Mouse (Mus musculus) layer of hippocampus, postnatal 14 days (tissue): ENCODE measurements around the gene Rap1a. TPM values are rescaled to one million over a fixed set of nuclear protein-coding genes. Genes with fewer than 3 reads are reported as not detected.

Source experiments
- DNase-seq, 2 experiments: peaks; one replicate each; pipeline ENCODE4 v3.0.0; 2021 to 2022; ENCODE audit warnings: low spot score in 2 of 2, mixed read lengths in 1 of 2
- long read RNA-seq, 2 experiments: library from polyadenylated mRNA; stranded (forward); transcript quantifications; one replicate each; pipeline ENCODE4 v2.0.0; 2021
- total RNA-seq, 2 experiments: library from RNA; stranded (reverse); gene quantifications; 2 replicates each; pipeline ENCODE4 v1.2.3; 2021

Rap1a gene
- 100 to 1,000 TPM; 125 to 130 TPM for total RNA-seq
- long read RNA-seq, experiment 1, transcript Rap1a-201 (8 exons, 2,407 nt): major isoform, 42 of 50 reads
- long read RNA-seq, experiment 1, partial matches to known transcripts: 0 of 50 reads
- long read RNA-seq, experiment 1, other reads (novel, unspliced or antisense): 8 of 50 reads
- long read RNA-seq, experiment 2, transcript Rap1a-201 (8 exons, 2,407 nt): major isoform, 72 of 79 reads
- long read RNA-seq, experiment 2, partial matches to known transcripts: 1 of 79 reads
- long read RNA-seq, experiment 2, other reads (novel, unspliced or antisense): 6 of 79 reads

DNA sequence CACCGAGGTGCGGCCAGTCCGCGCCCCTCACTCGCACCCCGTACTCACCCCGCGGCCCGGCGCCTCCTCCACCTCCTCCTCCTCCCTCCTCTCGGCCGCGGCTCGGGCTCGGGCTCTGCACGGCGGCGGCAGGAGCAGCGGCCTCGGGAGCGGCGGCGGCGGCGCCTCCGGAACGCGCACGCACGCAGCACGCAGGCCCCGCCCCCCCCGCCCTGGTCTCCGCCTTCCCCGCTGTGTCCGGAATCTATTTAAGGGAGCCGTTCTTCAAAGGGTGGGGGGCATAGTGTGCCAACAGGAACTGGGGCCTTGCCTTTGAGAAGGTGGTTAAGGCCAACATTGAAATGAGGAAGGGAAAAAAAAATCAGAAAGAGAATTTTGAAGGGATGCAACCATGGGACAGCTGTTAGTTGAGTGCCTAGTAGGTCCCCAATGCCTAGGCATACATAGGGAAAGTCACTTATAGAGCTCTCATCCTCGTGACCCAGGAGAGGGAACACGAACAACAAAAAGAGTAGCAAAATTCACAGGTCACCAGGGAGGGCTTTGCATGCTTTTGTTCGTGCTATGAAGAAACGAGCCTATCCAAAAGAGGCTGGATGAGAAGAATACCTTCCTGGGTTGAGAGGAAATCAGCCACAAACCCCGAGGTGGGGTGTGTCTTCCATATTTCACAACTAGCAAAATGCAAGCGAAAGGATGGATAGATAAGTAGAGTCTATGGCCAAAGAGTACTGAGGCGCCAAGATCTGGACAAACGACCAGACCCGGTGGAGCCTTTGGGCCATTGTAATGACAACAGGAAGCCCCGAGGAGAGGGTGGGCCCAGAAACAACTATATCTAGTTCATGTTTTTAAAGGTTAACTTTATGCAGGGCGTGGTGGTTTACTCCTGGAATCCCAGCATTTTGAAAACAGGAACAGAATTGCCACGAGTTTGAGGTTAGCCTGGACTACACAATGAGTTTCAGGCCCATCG lies at the start of gene Rap1a:
Rap1a (minus strand) TSS at position 146 of the 976 bp plus-strand sequence.
- DNase-seq: peak; percentile 65

DNA sequence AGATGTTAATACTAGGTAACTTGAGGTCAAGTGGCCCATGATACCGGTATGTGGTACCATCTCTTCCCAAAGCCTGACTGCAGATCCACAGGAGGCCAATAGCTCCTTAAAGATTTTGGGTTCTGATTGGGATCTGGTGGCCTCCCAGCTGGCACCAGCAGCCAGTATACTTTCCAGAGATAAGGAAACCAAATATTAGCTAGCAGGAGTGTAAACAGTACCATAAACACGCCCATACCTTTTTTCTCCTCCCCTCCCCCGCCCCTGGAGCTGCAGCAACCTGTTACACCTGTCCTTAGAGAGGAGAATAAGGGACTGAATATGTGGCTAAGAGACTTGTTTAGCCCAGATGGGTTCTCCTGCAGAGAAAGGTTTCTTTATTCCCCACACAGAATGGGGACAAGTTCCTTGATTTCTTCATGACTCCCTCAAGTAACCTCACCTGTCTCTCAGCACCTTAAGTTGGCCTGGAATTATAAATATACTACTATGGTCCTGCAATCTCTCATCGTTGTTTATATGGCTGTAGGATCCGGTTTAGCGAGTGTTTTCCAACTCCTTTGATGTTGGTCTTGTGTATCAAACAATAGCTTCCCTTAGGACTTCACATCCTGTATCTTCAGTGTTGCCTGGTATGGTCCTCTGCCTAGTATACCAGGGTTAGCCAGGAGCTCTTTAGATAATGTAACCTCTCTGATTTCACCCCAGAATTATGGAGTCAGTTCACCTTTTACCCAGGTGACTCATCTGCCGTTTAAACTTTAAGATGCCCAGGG lies 45.3 kb upstream of the Rap1a start:
- DNase-seq: no peak

DNA sequence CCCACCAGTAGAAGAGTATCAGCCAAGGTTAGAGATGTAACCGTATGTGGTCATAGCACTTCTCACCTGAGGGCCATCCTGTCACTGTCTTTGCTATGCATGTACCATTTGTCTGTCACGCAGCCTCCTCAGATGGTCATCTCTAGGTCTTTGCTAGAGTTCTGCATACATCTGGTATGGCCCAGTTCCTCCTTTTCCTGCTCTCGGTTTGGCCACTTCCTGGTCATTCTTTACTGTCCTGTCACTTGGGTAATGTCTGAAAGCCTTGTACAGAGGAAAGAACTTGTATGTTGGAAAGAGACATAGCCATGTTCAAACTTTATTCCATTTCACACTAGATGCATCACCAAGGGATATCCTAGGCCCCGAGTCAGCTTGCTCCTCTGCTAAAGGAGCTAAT lies 38.7 kb upstream of the Rap1a start:
- no peak for DNase-seq

DNA sequence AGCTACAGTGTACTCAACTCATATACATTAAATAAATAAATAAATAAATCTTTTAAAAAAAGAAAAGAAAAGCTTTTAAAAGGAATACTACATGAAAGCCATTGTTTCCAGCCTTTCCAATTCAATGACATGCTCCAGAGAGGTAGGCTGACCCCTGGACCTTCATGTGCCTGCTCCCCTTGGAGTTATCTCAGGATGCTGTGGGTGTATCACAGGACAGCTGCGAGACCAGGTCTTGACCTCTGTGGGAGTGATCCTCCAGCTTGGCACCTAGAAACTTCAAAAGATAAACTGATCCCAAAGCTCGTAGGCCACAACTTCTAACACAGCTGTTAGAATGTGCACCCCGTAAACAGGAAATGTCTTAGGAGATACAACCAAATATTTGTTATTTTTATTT lies 37.5 kb upstream of the Rap1a start:
- DNase-seq: no peak

DNA sequence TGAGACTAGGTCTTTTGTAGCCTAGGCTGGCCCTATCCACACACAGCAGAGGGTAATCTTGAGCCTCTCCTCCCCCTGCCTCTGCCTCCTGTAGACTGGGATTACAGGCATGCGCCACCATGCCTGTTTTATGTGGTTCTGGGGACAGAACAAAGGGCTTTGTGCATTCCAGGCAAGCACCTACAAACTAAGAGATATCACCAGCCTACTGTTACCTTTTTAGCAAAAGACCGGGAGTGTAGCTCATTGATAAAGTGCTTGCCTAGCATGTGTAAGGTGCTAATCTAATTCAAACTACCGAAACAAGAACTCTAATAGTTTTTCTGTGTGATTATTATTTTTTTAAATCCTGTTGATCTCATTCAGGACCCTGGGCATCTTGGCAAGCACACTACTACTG lies 35.7 kb upstream of the Rap1a start:
- no peak for DNase-seq

DNA sequence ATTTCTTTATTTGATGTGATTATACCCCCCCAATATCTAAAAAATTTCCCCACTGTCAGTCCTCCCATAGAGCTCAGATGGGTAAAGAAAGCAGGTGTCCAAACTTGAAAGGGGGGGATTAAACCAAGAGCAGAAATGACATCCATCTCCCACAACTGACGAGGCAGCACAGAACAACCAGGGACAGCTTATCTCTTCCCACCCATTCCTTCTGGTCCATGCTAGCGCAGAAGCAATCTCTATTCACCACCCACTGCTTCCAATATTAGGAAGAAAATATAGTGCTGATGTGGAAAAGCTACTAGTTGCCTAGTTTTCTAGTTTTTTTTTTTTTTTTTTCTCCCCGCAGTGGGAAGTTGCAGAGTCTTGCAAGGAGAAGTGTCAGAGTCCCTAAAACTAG lies 34.7 kb upstream of the Rap1a start:
- peak in 1 of 2 experiments; percentile 44 for DNase-seq

DNA sequence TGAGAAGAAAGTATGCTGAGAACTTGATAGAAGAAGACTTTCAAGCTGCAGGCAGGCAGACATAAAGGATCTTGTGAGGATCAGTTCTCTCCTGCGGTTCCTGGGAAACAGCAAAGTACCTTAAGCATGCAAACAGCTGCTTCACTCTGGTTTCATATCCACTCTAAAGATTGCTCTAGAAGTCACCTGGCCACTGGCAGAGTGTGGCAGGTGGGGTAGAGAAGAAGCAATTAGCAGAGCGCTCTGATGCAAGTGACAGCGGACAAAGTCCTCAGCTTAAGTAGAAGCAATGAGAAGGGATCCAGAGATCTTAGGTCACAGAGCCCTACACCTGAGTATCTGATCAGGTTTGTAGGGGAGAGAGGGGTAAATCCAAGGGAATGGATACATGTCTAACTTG lies 30.4 kb upstream of the Rap1a start:
- no peak for DNase-seq

DNA sequence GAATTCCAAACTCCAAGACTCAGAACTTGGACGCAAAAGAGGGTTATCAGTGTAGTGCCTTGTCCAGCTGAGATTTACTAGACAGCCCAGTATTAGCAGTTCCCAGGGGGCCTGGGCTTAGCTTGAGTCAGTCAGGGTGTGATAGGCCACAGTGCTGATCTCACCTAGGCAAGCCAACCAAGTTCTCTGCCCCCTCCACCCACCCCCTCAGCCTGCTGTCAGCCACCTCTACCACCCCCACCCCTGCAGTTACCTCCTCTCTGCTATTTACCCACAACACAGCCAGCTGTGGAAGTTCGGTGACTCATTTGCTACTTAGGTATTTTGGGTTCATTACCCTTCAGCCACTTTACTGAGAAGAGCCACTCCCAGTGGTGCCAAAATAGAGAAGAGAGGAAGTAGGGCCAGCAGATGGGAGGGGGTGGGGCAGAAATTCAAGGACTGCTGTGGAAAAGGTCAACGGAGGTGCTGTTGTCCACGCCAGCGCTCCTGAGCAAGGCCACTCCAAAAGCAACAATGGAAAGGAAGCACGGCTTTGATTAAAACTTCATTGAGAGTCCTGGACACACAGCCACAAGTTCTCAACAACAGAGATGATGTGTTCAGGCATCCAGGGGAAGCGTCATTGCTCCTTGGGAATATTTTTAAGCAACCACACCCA lies 24.5 kb upstream of the Rap1a start:
- no peak for DNase-seq

DNA sequence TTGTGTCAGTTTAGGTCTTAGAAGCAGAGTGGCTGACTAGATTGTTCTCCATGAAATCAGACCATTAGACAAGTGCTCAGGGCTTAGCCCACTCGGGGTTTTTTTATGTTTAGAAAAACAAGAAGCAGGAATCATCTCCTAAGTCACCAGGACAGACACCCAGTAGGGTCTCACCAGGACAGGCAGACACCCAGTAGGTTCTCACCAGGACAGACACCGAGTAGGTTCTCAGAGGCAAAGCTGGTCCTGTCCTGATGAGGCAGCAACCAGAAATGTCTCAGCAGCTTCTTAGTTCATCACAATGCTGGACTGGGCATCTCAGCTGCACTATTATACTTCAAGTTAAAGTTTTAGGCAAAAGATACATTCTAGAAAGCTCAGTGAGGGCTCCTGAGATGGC lies 23.6 kb upstream of the Rap1a start:
- DNase-seq: no peak

DNA sequence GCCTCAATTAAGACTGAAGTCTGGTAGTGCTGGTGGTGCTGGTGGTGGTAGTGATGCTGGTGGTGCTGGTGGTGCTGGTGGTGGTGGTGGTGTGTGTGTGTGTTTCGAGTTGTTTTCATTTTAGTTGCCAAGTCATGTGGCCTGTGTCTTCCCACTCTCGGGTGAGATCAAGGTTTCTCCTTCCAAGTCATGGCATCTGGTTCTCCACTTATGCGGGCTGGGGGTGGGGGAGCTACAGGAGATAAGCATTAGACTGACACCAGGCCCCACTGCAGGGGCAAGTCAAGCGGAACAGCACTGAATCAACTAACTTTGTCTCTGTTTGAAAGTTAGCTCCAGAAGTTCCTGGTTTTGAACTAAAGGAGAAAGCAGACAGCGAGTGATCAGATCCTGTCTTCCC lies 23.0 kb upstream of the Rap1a start:
- no peak for DNase-seq

DNA sequence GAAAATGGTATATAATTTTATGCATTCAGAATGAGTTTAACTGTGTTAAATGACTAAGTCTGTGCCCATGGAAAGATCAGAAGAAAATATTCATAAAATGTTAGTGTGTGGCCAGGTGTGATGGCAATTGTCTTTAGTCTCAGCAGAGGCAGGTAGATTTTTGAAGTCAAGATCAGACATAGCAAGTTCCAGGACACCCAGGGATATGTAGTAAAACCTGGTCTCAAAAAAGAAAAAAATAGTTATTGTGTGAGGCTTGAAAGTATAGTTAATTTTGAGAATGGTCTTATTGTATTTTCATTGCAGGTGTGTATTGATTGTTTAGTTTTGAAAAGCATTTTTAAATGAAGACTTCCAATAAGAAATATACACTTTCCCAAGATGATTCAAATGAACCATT lies 22.5 kb upstream of the Rap1a start:
- no peak for DNase-seq

DNA sequence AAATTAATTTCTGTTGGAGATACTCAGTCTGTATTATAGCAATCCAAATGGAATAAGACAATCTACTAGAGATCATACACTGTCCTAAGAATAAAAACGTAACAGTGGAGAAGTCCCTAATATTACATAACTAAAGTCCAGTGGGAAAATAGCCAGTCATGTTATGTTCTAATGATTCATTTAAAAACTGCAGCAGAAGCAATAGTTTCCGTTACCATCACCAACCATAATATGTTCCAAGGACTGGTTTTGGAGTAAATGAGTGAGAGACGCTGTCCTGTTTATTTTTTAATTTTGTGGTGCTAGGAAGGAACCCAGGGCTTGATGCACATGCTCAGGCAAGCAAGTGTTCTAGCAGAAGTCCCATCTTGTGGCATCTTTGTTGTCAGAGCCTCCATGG lies 20.4 kb upstream of the Rap1a start:
- no peak for DNase-seq

DNA sequence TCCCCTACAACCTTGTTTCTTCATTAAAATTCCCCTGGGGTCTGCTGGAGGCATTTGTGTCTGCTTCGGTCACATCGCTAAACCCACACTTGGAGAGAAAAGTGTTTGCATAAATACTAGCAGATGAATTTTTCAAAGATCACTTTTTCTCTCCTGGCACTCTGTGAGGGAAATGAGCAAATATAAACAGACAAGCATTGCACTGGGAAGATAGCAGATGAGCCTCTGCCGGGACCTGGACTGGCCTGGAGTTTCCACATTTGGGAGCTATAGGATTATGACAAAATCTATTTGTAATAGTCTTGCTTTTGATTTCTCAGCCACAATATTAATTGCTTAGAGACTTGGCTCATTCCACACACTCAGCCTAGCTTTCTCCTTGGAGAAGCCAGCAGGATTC lies 19.1 kb upstream of the Rap1a start:
- DNase-seq: no peak

DNA sequence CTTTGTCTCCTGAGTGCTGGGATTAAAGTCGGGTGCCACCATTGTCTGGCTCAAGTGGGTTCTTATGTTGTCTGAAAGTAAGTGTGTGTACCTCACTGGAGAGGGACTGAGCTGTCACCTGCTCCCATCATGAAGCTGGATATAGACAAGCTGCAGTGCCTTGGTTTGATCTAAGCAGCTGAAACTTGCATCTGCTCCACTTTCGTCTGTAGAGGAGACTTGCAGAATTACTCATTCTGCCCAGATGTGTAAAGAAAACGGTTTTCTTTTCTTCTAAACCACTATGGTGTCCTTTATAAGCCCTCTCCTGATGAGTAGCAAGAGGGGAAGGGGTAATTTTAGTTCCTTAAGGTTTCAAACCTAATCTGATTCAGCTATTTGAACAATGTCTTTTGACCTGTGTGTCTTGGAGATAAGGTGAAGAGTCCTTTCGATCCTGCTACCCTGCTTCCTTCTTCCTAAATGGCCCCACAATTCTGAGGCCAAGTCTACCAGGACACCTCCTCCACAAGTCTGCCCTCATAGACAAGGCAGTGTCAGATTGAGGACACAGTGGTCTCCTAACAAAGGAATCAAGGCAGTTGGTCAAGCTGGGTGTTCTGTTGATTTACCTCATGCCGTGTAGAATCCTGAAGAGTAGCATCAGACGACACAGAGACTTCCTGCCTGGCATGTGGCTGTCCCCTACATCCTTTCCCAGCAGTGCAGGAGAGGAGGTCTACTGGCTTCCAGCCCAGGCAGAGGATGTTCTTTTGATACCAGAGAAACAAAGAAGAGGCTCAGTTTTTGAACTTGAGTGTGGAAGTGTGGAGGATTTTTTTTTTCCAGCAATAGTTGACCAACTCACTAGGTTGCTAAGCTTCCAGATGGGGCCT lies 17.2 kb upstream of the Rap1a start:
- no peak for DNase-seq

DNA sequence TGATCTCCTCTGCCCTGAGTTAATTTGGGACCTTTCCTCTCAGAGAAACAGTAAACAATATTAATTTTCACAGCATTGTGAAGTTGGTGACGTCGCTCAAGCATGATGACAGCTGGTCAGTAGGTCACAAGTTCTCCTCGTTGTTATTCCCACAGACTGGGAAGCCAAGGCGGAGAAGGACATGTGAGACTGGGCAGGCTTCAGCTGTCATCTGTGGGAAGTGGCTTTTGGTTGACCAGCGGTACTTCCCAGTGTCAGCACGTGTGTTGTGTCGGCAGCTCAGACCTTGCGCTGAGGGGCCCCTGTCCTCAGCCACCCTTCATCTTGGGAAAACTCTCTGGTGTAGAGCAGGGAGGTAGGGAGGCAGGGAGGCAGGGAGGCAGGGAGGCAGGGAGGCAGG lies 15.0 kb upstream of the Rap1a start:
- DNase-seq: no peak

DNA sequence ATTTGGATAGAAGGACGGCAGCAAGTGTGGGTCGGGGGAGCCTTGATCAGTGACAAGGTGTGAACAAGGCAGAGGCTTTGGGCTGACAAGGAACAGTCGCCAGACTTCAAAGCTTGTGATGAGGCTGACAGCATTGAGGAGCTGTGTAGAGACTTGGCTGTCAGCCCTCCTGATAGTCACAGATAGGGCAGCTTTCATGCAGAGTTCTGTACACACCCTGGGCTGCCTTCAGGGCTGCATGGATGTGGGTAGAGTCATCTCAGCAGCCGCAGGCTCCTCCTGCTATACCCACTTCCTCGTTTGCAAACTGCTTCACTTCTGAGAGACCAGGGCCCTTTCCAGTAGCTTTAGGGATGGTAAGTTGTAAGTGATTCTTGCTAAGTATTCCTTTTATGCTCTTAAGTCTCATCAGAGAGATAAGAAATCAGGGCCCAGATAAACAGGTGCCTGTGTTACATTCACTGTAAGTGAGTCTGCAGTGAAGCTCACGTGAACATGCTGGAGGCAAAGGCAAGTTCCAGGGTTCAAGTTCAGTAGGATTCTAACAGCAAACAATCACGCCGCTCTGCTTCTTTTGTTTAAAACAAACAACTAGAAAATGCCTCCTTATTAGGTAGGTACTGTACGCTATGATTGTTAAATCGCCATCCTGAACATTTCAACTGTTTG lies 14.2 kb upstream of the Rap1a start:
- DNase-seq: no peak

DNA sequence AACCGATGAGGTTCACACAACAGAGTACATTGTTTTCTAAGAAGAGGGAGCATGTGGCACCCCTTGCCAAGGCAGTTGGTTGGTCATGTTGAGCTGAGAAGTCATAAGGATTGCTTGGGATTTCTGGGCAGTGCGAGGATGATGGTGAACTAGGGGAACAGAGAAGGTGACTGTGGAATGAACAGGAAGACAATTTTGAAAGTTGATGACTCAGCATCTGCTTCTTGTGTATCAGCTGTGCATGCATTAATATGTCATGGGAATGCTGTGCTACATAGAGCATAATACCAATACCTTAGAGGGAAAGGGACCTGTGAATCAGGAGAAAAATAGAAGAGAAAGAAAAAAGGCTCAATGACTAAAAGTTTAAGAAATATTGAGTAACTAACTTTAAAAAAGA lies 10.0 kb upstream of the Rap1a start:
- no peak for DNase-seq

DNA sequence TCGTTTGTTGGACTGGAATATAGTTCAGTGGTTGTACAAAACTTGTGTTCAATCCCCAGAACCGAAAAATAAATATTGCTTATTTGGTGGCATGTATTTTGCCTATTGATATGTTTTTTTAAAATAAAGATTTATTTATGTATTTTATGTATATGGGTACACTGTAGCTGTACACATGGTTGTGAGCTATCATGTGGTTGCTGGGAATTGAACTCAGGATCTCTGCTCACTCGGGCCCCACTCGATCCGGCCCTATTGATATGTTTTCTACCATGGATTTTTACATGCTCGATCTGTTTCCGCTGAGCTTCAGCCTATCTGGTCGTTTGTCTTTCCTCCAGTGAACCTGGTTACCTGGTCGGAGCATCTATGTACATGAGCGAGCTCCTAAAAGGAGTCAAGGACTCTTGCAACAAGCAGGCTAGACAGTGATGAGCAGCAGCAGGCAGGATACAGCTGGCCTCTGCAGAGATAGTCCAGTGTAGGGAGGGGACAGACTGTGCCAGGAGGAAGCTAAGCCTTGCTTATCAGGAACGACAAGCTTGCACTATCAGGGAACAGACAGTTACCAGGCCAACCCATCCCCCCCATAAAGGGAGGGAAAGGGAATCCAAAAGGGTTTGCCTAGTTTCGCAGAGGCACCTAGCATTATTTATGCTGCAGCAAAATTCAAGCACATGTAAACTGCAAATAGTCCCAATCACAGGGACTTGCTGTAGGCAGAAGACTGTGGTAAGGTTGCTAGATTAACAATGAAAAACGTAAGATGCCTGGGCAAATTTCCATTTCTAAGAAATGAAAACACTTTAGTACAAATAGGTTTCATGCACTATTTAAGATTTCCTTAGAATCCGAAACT lies 7.3 kb upstream of the Rap1a start:
- DNase-seq: no peak

DNA sequence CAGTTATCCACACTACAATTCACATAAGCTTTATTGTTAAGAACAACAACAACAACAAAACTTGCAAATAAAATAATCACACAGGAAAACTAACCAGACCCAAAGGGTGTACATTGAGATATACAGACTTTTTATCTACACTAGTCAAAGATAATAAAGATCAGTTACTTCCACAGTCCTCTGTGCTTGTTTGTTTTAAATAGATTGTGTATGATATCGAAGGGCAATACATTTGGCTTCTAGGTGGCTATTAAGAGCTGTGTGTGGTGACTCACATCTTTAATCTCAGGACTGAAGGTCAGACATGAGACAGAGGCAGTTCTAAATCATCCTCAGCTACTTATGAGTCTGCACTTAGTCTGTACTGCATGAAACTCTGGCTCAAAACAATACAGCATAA lies 6.5 kb upstream of the Rap1a start:
- DNase-seq: no peak
